In the genomic region with DNA sequence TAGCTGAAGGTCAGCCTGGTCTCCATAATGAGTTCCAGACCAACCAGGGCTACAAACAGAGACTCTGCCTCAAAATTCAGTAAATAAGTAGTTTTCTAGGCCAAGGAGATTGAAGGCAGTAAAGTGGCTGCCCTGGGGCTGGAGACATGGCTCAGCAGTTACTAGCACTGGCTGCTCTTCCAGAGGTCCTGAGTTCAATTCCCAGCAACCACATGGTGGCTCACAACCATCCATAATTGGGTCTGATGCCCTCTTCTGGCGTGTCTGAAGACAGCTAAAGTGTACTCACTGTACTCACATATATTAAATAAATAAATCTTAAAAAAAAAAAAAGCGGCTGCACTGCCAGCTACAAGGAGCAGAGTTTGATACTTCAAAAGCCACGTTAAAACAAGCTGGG, we compare ENCODE assay signal across 1 mouse cellular context.
TF ChIP-seq lines count a peak whose summit lies in the region.

No protein-coding gene starts in this region.

TF ChIP-seq in myocyte, 11 proteins besides CTCF, POLR2A, EP300 and RAD21 (continued from another document):
- TF ChIP-seq TCF12 (IDR thresholded peaks at IDR 0.05; ENCODE audit: insufficient read depth, poor library complexity, severe bottlenecking) (no peak), CEBPB (IDR thresholded peaks at IDR 0.05; ENCODE audit: insufficient read depth, poor library complexity, severe bottlenecking) (no peak)
